Mouse (Mus musculus) megakaryocyte, embryonic 14.5 days (primary cell): ENCODE data around the gene Cyp3a41b. TPM values are rescaled to one million over a fixed set of nuclear protein-coding genes. Genes with fewer than 3 reads are reported as not detected.
"Not testable (repeated sequence)": the region's sequence is repeated elsewhere in the genome, so short reads cannot be mapped to it uniquely, and the experiment has no call there.

Source experiments
- H3K27me3 ChIP-seq: replicated peaks from 2 replicates; pipeline ENCODE3; 2012; ENCODE audit warnings: inconsistent platforms
- H3K36me3 ChIP-seq: replicated peaks from 2 replicates; pipeline ENCODE3; 2012; ENCODE audit warnings: low read length, inconsistent platforms, mixed read lengths
- H3K4me1 ChIP-seq: 2 replicates; pipeline ENCODE4 v1.6.1; 2012; ENCODE audit warnings: inconsistent platforms
- H3K4me3 ChIP-seq: replicated peaks from 2 replicates; pipeline ENCODE3; 2012; ENCODE audit warnings: moderate library complexity, mild to moderate bottlenecking, inconsistent platforms
- H3K9me3 ChIP-seq: 2 replicates; pipeline ENCODE4 v1.6.1; 2012; ENCODE audit warnings: inconsistent platforms
- polyA plus RNA-seq: library from polyadenylated mRNA; stranded (reverse); fragments of >175 nt; gene quantifications from 2 replicates; pipeline ENCODE4 v1.2.3, GENCODE M21; 2012; ENCODE audit warnings: low replicate concordance; ENCODE audit not compliant: insufficient read depth

Gene Cyp3a41b
- not detected in 2 replicates for polyA plus RNA-seq

- H3K9me3 ChIP-seq, H3K27me3 ChIP-seq, H3K4me1 ChIP-seq: not testable (repeated sequence)
Observed at GRCm38 (mm10) chr5:145584630-145585029, at the start of gene Cyp3a41b. TSS of gene Cyp3a41b (minus strand) at chr5:145584730.

GRCm38 (mm10) chr5:145632286-145632685 is 47.8 kb upstream of the Cyp3a41b start:
- peaks cover 27% of the 10 kb centered on the region for H3K9me3 ChIP-seq
- H3K4me1 ChIP-seq, H3K4me3 ChIP-seq, H3K27me3 ChIP-seq, H3K36me3 ChIP-seq: not testable (repeated sequence)

More at GRCm38 (mm10) chr5:145584630-145585029, at the start of gene Cyp3a41b:
- not testable (repeated sequence) for H3K36me3 ChIP-seq, H3K4me3 ChIP-seq

GRCm38 (mm10) chr5:145604891-145605290 is 20.4 kb upstream of the Cyp3a41b start:
- not testable (repeated sequence) for H3K36me3 ChIP-seq, H3K4me1 ChIP-seq, H3K27me3 ChIP-seq, H3K4me3 ChIP-seq
- H3K9me3 ChIP-seq, result peaks cover 22% of the 10 kb centered on the region

- H3K36me3 ChIP-seq, H3K27me3 ChIP-seq, H3K4me1 ChIP-seq, H3K4me3 ChIP-seq: not testable (repeated sequence)
- peaks cover 11% of the 10 kb centered on the region for H3K9me3 ChIP-seq
Observed at GRCm38 (mm10) chr5:145597851-145598250, 13.3 kb upstream of the Cyp3a41b start.

- H3K4me1 ChIP-seq, H3K4me3 ChIP-seq, H3K9me3 ChIP-seq, H3K27me3 ChIP-seq, H3K36me3 ChIP-seq: not testable (repeated sequence)
Observed at GRCm38 (mm10) chr5:145577321-145577720, 7.2 kb downstream of the Cyp3a41b start.

- H3K4me1 ChIP-seq, H3K9me3 ChIP-seq, H3K4me3 ChIP-seq, H3K27me3 ChIP-seq, H3K36me3 ChIP-seq: not testable (repeated sequence)
Observed at GRCm38 (mm10) chr5:145575660-145576059, 8.9 kb downstream of the Cyp3a41b start.

- not testable (repeated sequence) for H3K4me3 ChIP-seq, H3K36me3 ChIP-seq, H3K27me3 ChIP-seq, H3K4me1 ChIP-seq, H3K9me3 ChIP-seq
Observed at GRCm38 (mm10) chr5:145571922-145572321, 12.6 kb downstream of the Cyp3a41b start.

Other genes with a start within 250 kb of the Cyp3a41b start
- not detected in 2 replicates for gene Cyp3a57, start 239.5 kb downstream of the Cyp3a41b start, polyA plus RNA-seq
- not detected in 2 replicates for gene Cyp3a16, start 115.0 kb downstream of the Cyp3a41b start, polyA plus RNA-seq
- gene Cyp3a41a, start 135.4 kb upstream of the Cyp3a41b start, polyA plus RNA-seq, result not detected in 2 replicates
- gene Cyp3a44, start 221.1 kb upstream of the Cyp3a41b start, polyA plus RNA-seq, result not detected in 2 replicates